8 mouse cellular contexts compared by ENCODE assay signal in genomic region chr10:68282466-68283391, GRCm38 (mm10). TPM values are rescaled to one million over a fixed set of nuclear protein-coding genes. Genes with fewer than 3 reads are reported as not detected.
DNase-seq lines count a peak whose midpoint lies in the region; ATAC-seq lines count a peak whose summit lies in the region.

No protein-coding gene starts in this region.

- DNase-seq in CD8-positive naive resting alpha-beta T cell, adult 2 months (ENCODE audit: low read depth in 2 of 2, low spot score in 2 of 2), result peak; percentile 75 to 82
- peak; percentile 61 for DNase-seq in liver, embryonic 13.5 days
- peak; percentile 91 for DNase-seq in naive thymus-derived CD4-positive, alpha-beta T cell, adult 2 months (ENCODE audit: low read depth)

- H3K27me3 ChIP-seq in heart, embryonic 13.5 days (replicated peaks), result no peaks in the 10 kb centered on the region
- no peaks in the 10 kb centered on the region for H3K27me3 ChIP-seq in kidney, embryonic 16.5 days (ENCODE audit: insufficient read depth, low read length)
- peaks cover 45% of the 10 kb centered on the region for H3K27me3 ChIP-seq in liver, embryonic 13.5 days
- no peaks in the 10 kb centered on the region for H3K27me3 ChIP-seq in stomach, embryonic 15.5 days (replicated peaks)

- peak; percentile 72 for ATAC-seq in erythroid progenitor cell, adult 5-6 weeks (replicated peaks; ENCODE audit: low FRiP score, poor library complexity, severe bottlenecking)
- peak; percentile 75; the same call in 1 of the 2 replicates for ATAC-seq in heart, embryonic 13.5 days (ENCODE audit: extremely low read depth, insufficient number of reproducible peaks, low FRiP score, low TSS enrichment)
- ATAC-seq in kidney, embryonic 16.5 days (ENCODE audit: low FRiP score, low TSS enrichment), result peak; percentile 95
- peak; percentile 88 for ATAC-seq in liver, embryonic 13.5 days (ENCODE audit: low read depth)
- peak; percentile 87 for ATAC-seq in stomach, embryonic 15.5 days (ENCODE audit: insufficient read depth, low FRiP score, low read depth)

- H3K9ac ChIP-seq in heart, embryonic 13.5 days, result peak overlapping the region; percentile 83
- peak overlapping the region; percentile 65 for H3K9ac ChIP-seq in kidney, embryonic 16.5 days (replicated peaks; ENCODE audit: low read length)
- H3K9ac ChIP-seq in liver, embryonic 13.5 days, result peak overlapping the region; percentile 46
- peak overlapping the region; percentile 54 for H3K9ac ChIP-seq in stomach, embryonic 15.5 days

- peak overlapping the region; percentile 97 for H3K4me2 ChIP-seq in heart, embryonic 13.5 days
- H3K4me2 ChIP-seq in kidney, embryonic 16.5 days (replicated peaks; ENCODE audit: low read depth, low read length), result peak overlapping the region; percentile 87
- H3K4me2 ChIP-seq in liver, embryonic 13.5 days, result peak overlapping the region; percentile 68
- peak overlapping the region; percentile 93 for H3K4me2 ChIP-seq in stomach, embryonic 15.5 days

- no peaks in the 10 kb centered on the region for H3K4me1 ChIP-seq in brown adipose tissue, adult 24 weeks (ENCODE audit: control insufficient read depth, insufficient read depth, insufficient read length, low read length)
- peaks cover 20% of the 10 kb centered on the region for H3K4me1 ChIP-seq in heart, embryonic 13.5 days
- peaks cover 28% of the 10 kb centered on the region for H3K4me1 ChIP-seq in kidney, embryonic 16.5 days (ENCODE audit: insufficient read depth, low read length)
- H3K4me1 ChIP-seq in liver, embryonic 13.5 days (replicated peaks), result peaks cover 18% of the 10 kb centered on the region
- H3K4me1 ChIP-seq in stomach, embryonic 15.5 days, result peaks cover 12% of the 10 kb centered on the region

- WGBS in heart, embryonic 13.5 days, result 2% methylated on average over 27 of the region's 27 CpGs
- under 1% methylated on average over 26 of the region's 27 CpGs for WGBS in kidney, embryonic 16.5 days
- 2% methylated on average over 27 of the region's 27 CpGs for WGBS in liver, embryonic 13.5 days (ENCODE audit: insufficient replicate concordance)
- WGBS in stomach, embryonic 15.5 days, result under 1% methylated on average over 27 of the region's 27 CpGs

- H3K27ac ChIP-seq in brown adipose tissue, adult 24 weeks (replicated peaks; ENCODE audit: low read depth, low read length), result peak overlapping the region; percentile 70
- H3K27ac ChIP-seq in heart, embryonic 13.5 days (replicated peaks), result peak overlapping the region; percentile 87
- H3K27ac ChIP-seq in kidney, embryonic 16.5 days (ENCODE audit: low read length), result peak overlapping the region; percentile 84
- peak overlapping the region; percentile 66 for H3K27ac ChIP-seq in liver, embryonic 13.5 days
- H3K27ac ChIP-seq in stomach, embryonic 15.5 days, result peak overlapping the region; percentile 83

- H3K9me3 ChIP-seq in heart, embryonic 13.5 days, result no peaks in the 10 kb centered on the region
- H3K9me3 ChIP-seq in kidney, embryonic 16.5 days (ENCODE audit: low read length), result no peaks in the 10 kb centered on the region
- no peaks in the 10 kb centered on the region for H3K9me3 ChIP-seq in liver, embryonic 13.5 days (replicated peaks)
- no peaks in the 10 kb centered on the region for H3K9me3 ChIP-seq in stomach, embryonic 15.5 days

- H3K36me3 ChIP-seq in heart, embryonic 13.5 days, result no peaks in the 10 kb centered on the region
- H3K36me3 ChIP-seq in kidney, embryonic 16.5 days (ENCODE audit: insufficient read depth, low read length), result no peaks in the 10 kb centered on the region
- no peaks in the 10 kb centered on the region for H3K36me3 ChIP-seq in liver, embryonic 13.5 days
- H3K36me3 ChIP-seq in stomach, embryonic 15.5 days, result no peaks in the 10 kb centered on the region

- H3K4me3 ChIP-seq in brown adipose tissue, adult 24 weeks (ENCODE audit: insufficient read depth, low read depth, low read length), result peak overlapping the region; percentile 59
- H3K4me3 ChIP-seq in heart, embryonic 13.5 days, result peak overlapping the region; percentile 60
- peak overlapping the region; percentile 47 for H3K4me3 ChIP-seq in kidney, embryonic 16.5 days (ENCODE audit: low read length)
- H3K4me3 ChIP-seq in liver, embryonic 13.5 days (replicated peaks), result peak overlapping the region; percentile 51
- H3K4me3 ChIP-seq in stomach, embryonic 15.5 days (replicated peaks), result peak overlapping the region; percentile 46

RNA-seq across cellular contexts. Expression of gene Arid5b, which starts 4.2 kb away (rescaled TPM):
- 5.0 and 8.5 TPM in 2 replicates for polyA plus RNA-seq in brown adipose tissue, adult 24 weeks (2012; ENCODE audit: insufficient read depth, insufficient read length, missing spikeins)
- 7.1 and 7.9 TPM in 2 replicates for total RNA-seq in erythroid progenitor cell, adult 5-6 weeks (2015; ENCODE audit: low replicate concordance)
- 1.9 and 3.9 TPM in 2 replicates for total RNA-seq in erythroid progenitor cell, adult 5-6 weeks (2017; ENCODE audit: low replicate concordance)
- 17.9 and 19.6 TPM in 2 replicates for polyA plus RNA-seq in heart, embryonic 13.5 days (2015; fragmentation: Nextera tagmentation; extraction: Ambion mirVana)
- polyA plus RNA-seq in kidney, embryonic 16.5 days (2015; fragmentation: Nextera tagmentation; extraction: Ambion mirVana), result 34.0 and 41.4 TPM in 2 replicates
- 4.1 and 4.6 TPM in 2 replicates for polyA plus RNA-seq in liver, embryonic 13.5 days (2015; fragmentation: Nextera tagmentation; extraction: Ambion mirVana)
- polyA plus RNA-seq in stomach, embryonic 15.5 days (2015; fragmentation: Nextera tagmentation; extraction: Ambion mirVana), result 32.3 and 33.1 TPM in 2 replicates

Comparison
In these comparisons a context has a peak if more than half of its experiments do, and no peak if none do; other contexts are left out.
1. Peak in every context shown above with its lines: DNase-seq, ATAC-seq, H3K4me3 ChIP-seq and H3K27ac ChIP-seq.